Mouse (Mus musculus): ENCODE data around the gene Bmpr2. TPM values are rescaled to one million over a fixed set of nuclear protein-coding genes. Genes with fewer than 3 reads are reported as not detected.

The Bmpr2 gene
- polyA plus RNA-seq, 2 experiments from 2014 or later: 2.3 to 2.4 TPM

Other genes with a start within 250 kb of the Bmpr2 start
- gene Gm973, start 247.1 kb upstream of the Bmpr2 start, polyA plus RNA-seq (2017; shearing (Covaris generic)): not detected
- 100 to 1,000 TPM; 504 to 528 TPM for gene Sumo1, start 92.6 kb upstream of the Bmpr2 start, polyA plus RNA-seq (2017; shearing (Covaris generic))
- 100 to 1,000 TPM; 192 to 195 TPM for gene Nop58, start 78.4 kb upstream of the Bmpr2 start, polyA plus RNA-seq (2017; shearing (Covaris generic))
- 10 to 100 TPM; 14.9 to 17.4 TPM for gene Fam117b, start 149.6 kb downstream of the Bmpr2 start, polyA plus RNA-seq (2017; shearing (Covaris generic))